Mouse (Mus musculus): ENCODE measurements around the gene Csdc2. TPM values are rescaled to one million over a fixed set of nuclear protein-coding genes. Genes with fewer than 3 reads are reported as not detected.
A peak's percentile ranks its signal among the peaks of the same experiment; 100 is the strongest.

The Csdc2 gene
- polyA plus RNA-seq, 1 experiment from 2014 or later, result 7.0 TPM

DNA sequence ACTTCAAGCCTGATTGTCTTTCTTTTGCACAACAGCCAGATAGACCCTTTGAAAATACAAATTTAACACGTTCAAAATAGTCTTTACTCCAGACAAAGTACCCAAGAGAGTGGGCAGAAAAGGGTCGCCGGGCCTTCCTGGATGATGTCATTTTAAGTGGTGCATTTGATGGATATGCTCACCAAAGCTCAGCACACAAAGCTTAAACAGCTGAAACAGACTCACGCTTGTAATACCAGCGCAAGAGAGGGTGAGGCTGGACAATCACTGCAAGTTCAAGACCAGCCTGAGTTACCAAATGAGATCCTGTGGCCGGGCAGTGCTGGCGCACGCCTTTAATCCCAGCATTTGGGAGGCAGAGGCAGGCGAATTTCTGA lies 10.1 kb upstream of the Csdc2 start:
- Histone ChIP-seq H3K4me3 (peak overlapping the region; percentile 73), H3K9ac (no peak overlapping the region; the same call in 1 of the 2 replicates), H3K9me3 (no peaks in the 10 kb centered on the region), H3K27ac (replicated peaks) (no peak overlapping the region), H3K4me2 (peak overlapping the region; percentile 81), H3K4me1 (peaks cover 19% of the 10 kb centered on the region), H3K36me3 (peaks cover 6% of the 10 kb centered on the region; the same call in 1 of the 2 replicates), H3K27me3 (replicated peaks) (no peaks in the 10 kb centered on the region)
- no peak for ATAC-seq (ENCODE audit: extremely low read depth, insufficient number of reproducible peaks, low FRiP score, low TSS enrichment)
- WGBS, result 35% methylated on average over 9 of the region's 9 CpGs

DNA sequence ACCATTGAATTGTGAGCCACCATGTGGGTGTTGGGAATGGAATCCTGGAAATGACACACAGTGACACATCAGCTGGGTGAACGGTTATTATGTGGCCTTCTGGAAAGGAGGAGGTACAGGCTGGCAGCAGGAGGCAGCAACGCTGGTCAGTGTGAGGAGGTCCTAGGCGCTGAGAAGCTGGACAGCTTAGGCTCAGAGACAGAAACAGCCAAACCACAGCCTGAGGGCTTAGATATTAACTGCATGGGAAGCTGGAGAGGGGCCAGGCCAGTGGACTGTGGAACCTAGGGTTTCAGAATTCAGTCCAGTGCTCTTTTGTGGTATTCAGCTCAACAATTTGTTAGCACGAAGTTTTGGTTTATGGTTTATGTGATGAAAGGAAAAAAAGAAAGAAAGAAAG lies 8.8 kb upstream of the Csdc2 start:
- 57% methylated on average over 4 of the region's 4 CpGs for WGBS
- H3K9me3 ChIP-seq, result no peaks in the 10 kb centered on the region
- ATAC-seq (ENCODE audit: extremely low read depth, insufficient number of reproducible peaks, low FRiP score, low TSS enrichment), result no peak

DNA sequence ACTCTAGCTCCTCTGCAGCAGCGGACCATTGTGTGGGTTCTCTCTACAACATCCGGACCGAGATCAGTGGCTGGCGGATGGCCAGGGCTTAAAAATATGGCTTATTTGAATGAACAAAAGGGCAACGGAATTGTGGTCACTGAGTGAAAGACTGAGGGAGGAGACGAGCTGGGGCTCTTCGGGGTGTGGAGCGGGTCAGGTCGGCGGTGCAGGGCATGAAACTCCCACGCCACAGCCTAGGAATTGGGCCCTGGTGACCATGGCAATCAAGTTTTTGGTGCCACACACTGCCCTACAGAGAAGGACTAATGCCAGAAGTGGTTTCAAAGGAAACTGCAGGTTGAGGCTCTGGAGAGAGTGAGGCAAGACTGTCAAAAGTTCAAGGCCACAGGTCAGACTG lies 8.3 kb upstream of the Csdc2 start:
- Histone ChIP-seq H3K9ac (no peak overlapping the region), H3K4me1 (peaks cover 21% of the 10 kb centered on the region), H3K36me3 (peaks cover 1% of the 10 kb centered on the region; the same call in 1 of the 2 replicates), H3K27ac (replicated peaks) (no peak overlapping the region; the same call in 1 of the 2 replicates), H3K9me3 (no peaks in the 10 kb centered on the region), H3K4me3 (no peak overlapping the region), H3K4me2 (no peak overlapping the region), H3K27me3 (replicated peaks) (no peaks in the 10 kb centered on the region)
- WGBS, result 64% methylated on average over 11 of the region's 11 CpGs
- ATAC-seq (ENCODE audit: extremely low read depth, insufficient number of reproducible peaks, low FRiP score, low TSS enrichment), result no peak

More for the DNA sequence above, 8.8 kb upstream of the Csdc2 start:
- H3K4me3 ChIP-seq, result no peak overlapping the region
- no peak overlapping the region; the same call in 1 of the 2 replicates for H3K9ac ChIP-seq
- H3K27ac ChIP-seq (replicated peaks), result no peak overlapping the region; the same call in 1 of the 2 replicates
- no peak overlapping the region for H3K4me2 ChIP-seq
- H3K4me1 ChIP-seq, result peaks cover 19% of the 10 kb centered on the region
- no peaks in the 10 kb centered on the region for H3K27me3 ChIP-seq (replicated peaks)
- peaks cover 4% of the 10 kb centered on the region; the same call in 1 of the 2 replicates for H3K36me3 ChIP-seq

DNA sequence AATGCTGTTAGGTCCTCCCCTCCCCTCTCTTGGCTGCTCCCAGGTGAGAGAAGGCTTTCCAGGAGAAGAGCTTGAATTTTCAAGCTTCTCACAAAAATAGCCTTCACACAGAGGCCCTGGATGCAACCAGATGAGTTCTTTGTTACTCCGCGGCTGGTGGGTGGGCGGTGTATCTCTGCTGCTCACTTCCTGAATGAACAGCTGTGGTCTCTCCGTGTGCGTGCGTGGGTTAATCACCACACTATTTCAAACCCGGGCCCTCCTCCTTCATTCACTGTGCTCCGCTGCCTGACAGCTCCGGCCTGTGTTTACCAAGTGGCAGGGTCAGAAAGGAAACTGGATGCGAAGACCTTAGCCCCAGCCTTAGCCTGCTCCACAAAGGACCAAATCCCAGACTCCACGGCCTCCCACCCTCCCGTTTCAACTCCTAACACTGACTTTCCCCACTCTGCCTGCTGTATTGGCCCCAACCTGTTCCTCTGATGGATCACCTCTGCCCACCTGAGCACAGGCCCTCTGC lies 3.5 kb upstream of the Csdc2 start:
- Histone ChIP-seq H3K4me1 (peaks cover 25% of the 10 kb centered on the region), H3K4me3 (no peak overlapping the region), H3K27ac (replicated peaks) (no peak overlapping the region), H3K9me3 (no peaks in the 10 kb centered on the region), H3K27me3 (replicated peaks) (peaks cover 11% of the 10 kb centered on the region; the same call in 1 of the 2 replicates), H3K36me3 (no peaks in the 10 kb centered on the region), H3K4me2 (no peak overlapping the region), H3K9ac (peak overlapping the region; percentile 63; the same call in 1 of the 2 replicates)
- no peak for ATAC-seq (ENCODE audit: extremely low read depth, insufficient number of reproducible peaks, low FRiP score, low TSS enrichment)
- WGBS, result 36% methylated on average over 12 of the region's 12 CpGs

DNA sequence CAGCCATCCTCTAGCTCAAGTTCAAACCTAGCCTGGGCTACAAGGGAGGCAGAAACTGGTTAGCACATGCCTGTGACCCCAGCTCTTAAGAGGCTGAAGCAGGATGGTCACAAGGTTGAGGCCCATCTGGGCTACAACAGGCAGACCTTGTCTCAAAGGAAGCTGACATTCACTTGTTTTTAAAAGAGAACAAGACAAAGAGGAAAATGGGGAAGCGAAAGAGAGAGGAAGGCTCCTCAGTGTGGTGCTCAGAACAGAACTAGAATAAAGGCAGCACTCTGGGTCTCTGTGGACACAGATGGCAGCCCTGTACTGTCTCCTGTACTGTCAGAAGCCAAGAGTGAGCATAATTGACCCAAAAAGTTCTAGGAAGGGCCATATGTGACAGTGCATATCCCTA lies 2.6 kb upstream of the Csdc2 start:
- Histone ChIP-seq H3K4me3 (no peak overlapping the region), H3K27me3 (replicated peaks) (peaks cover 13% of the 10 kb centered on the region; the same call in 1 of the 2 replicates), H3K9ac (no peak overlapping the region), H3K9me3 (no peaks in the 10 kb centered on the region), H3K27ac (replicated peaks) (no peak overlapping the region), H3K4me2 (no peak overlapping the region), H3K36me3 (no peaks in the 10 kb centered on the region), H3K4me1 (peaks cover 27% of the 10 kb centered on the region)
- 78% methylated on average over 1 of the region's 1 CpGs for WGBS
- no peak for ATAC-seq (ENCODE audit: extremely low read depth, insufficient number of reproducible peaks, low FRiP score, low TSS enrichment)

DNA sequence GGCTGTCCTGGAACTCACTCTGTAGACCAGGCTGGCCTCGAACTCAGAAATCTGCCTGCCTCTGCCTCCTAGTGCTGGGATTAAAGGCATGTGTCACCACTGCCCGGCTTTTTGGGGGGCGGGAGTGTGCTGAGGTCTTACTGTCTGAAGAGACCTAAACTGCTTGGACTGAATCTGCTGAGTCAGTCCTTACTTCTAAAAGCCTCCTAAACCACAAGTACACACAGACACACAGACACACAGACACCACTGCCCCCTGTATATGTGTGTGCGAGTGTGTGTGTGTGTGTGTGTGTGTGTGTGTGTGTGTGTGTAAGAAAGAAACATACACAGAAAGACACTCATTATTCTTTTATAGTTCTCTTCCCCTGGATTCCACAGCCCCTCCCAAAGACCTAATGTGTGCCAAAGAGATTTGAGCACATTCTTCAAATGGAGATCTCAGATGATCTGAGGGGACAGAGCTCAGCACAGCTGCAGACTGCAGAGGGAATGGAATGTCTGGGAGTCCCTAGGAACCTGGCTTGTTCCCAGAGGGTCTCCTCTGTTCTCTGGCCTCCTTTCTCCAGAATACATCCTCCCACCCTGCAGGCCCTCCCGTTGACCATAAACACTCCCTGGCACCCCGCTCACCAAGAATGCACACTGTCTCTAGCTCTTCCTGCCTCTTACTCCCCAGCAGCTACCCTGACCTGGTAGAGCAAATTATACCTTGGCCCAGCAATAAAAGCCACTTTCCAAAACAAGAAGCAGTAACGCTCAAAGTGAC lies 506 bp upstream of the Csdc2 start:
- Histone ChIP-seq H3K9me3 (no peaks in the 10 kb centered on the region), H3K4me1 (peaks cover 27% of the 10 kb centered on the region), H3K4me2 (peak overlapping the region; percentile 67), H3K9ac (peak overlapping the region; percentile 62), H3K36me3 (no peaks in the 10 kb centered on the region), H3K27ac (replicated peaks) (peak overlapping the region; percentile 60), H3K27me3 (replicated peaks) (peaks cover 13% of the 10 kb centered on the region; the same call in 1 of the 2 replicates), H3K4me3 (peak overlapping the region; percentile 55)
- ATAC-seq (ENCODE audit: extremely low read depth, insufficient number of reproducible peaks, low FRiP score, low TSS enrichment), result no peak
- WGBS, result 51% methylated on average over 7 of the region's 7 CpGs

DNA sequence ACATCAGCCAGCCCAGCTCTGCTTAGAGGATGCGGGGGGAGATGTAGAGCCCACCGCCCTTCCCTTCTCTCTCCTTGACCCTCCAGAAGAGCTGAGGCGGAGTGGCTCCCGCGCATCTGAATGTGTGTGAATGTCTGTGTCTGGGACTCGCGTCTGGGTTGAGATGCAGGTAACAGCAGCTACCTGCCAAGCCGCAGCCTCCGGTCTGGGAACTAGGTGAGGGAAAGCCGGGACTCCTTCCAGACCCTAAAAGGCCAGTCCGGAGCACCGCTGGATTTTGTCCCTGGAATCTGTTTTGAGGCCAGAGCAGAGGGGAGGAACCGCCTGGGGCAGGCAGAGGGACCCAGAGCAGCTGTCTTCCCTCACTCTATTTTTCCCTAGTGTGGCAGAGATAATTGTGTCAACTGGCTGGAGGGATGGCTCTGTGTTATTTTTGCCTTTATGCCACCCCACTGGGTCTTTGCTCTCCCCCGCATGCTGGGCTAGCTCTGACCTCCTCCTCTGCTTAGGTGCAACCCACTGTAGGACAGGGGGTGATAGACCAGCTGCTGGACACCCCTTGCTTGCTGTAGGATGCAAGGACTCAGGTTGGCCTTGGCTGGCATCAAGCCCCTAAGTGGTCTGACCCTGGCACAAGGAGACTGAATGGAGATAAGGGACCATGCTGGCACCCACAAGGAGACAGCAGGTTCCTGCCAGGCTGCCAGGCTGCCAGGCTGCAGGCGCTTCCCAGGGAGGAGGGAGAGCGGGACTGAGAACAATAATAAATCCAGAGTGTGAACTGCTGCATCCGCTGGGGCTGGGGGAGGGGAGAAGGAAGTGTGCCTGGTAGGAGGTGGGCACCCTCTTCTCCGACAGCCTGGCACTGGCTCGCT lies 776 bp downstream of the Csdc2 start:
- peak overlapping the region; percentile 60 for H3K27ac ChIP-seq (replicated peaks)
- peaks cover 27% of the 10 kb centered on the region for H3K4me1 ChIP-seq
- no peaks in the 10 kb centered on the region for H3K36me3 ChIP-seq
- 9% methylated on average over 19 of the region's 19 CpGs for WGBS
- peak overlapping the region; percentile 67 for H3K4me2 ChIP-seq
- H3K9me3 ChIP-seq, result no peaks in the 10 kb centered on the region
- peak overlapping the region; percentile 55 for H3K4me3 ChIP-seq
- no peak for ATAC-seq (ENCODE audit: extremely low read depth, insufficient number of reproducible peaks, low FRiP score, low TSS enrichment)
- peaks cover 13% of the 10 kb centered on the region; the same call in 1 of the 2 replicates for H3K27me3 ChIP-seq (replicated peaks)
- peak overlapping the region; percentile 62 for H3K9ac ChIP-seq

DNA sequence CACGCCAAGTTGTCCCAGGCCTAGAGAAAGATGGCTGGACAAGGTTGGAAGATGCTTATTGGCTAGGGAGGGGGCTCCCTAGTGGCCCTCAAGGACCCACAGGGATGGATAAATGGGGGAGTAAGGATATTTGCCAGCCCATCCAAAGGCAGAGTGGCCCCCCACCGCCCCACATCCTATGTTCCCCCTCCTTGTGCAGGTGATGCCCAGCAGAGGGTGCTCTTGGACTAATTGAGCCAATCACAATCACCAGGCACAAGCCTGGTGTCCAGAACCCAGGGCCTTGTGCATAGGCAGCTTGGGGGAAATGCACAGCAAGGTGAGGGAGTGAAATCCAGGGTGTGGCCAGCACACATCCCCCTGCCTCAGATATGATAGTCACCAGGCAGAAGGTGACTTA lies 1.7 kb downstream of the Csdc2 start:
- Histone ChIP-seq H3K4me3 (no peak overlapping the region), H3K27ac (replicated peaks) (no peak overlapping the region), H3K27me3 (replicated peaks) (peaks cover 13% of the 10 kb centered on the region; the same call in 1 of the 2 replicates), H3K9me3 (no peaks in the 10 kb centered on the region), H3K4me1 (peaks cover 28% of the 10 kb centered on the region), H3K4me2 (peak overlapping the region; percentile 67; the same call in 1 of the 2 replicates), H3K36me3 (no peaks in the 10 kb centered on the region), H3K9ac (no peak overlapping the region)
- WGBS, result 41% methylated on average over 2 of the region's 2 CpGs
- ATAC-seq (ENCODE audit: extremely low read depth, insufficient number of reproducible peaks, low FRiP score, low TSS enrichment), result no peak

DNA sequence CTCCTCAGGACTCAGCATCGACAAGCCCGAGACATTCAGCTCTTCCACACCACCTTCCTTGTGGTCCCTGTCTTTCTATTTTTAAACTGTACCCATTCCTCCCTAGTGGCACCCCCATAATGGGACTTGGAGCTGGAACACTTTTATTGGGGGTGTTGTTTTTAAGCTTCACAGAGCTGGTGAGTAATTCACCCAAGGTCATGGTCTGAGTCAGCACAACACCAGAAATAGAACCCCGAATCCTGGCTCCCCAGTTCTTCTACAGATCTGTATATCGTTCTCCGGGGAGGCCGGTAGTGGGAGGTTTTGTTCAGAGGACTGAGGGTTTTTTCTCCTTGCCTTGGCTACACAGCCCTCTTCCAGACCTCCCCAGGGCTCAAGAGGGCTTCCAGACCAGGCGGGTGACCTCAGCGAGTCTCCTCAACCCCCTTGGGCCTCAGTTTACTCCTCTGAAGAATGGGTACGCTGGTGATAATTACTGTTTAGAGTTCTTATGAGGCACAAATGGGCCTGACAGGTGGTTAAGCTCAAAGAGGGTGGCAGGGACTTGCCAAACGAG lies 2.7 kb downstream of the Csdc2 start:
- Histone ChIP-seq H3K9me3 (no peaks in the 10 kb centered on the region), H3K36me3 (no peaks in the 10 kb centered on the region), H3K27me3 (replicated peaks) (peaks cover 13% of the 10 kb centered on the region; the same call in 1 of the 2 replicates), H3K4me3 (no peak overlapping the region), H3K9ac (no peak overlapping the region), H3K4me2 (no peak overlapping the region), H3K27ac (replicated peaks) (no peak overlapping the region), H3K4me1 (peaks cover 28% of the 10 kb centered on the region)
- ATAC-seq (ENCODE audit: extremely low read depth, insufficient number of reproducible peaks, low FRiP score, low TSS enrichment), result no peak
- WGBS, result 81% methylated on average over 10 of the region's 10 CpGs

DNA sequence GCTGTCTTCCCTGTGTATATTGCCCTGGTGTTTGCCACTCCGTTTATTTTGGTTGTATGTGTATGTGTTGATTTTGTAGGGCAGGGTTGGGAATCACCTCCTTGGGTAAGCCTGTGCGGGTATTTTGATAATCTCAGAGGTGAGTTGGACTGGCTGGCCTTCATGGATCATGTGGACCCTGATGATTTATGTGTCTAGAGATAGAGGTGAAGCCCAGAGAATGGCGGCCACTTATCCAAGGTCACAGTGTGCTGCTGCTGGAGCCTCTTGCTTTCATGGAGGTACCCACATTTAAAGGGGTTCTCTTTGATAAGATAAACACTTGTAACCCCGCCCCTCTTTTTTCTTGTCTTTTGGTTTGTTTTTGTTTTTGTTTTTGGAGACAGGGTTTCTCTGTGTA lies 3.2 kb downstream of the Csdc2 start:
- H3K9ac ChIP-seq, result no peak overlapping the region
- H3K27ac ChIP-seq (replicated peaks), result no peak overlapping the region
- WGBS, result 73% methylated on average over 4 of the region's 4 CpGs
- no peak overlapping the region for H3K4me3 ChIP-seq
- H3K4me1 ChIP-seq, result peaks cover 28% of the 10 kb centered on the region
- no peaks in the 10 kb centered on the region for H3K9me3 ChIP-seq
- H3K4me2 ChIP-seq, result no peak overlapping the region
- H3K36me3 ChIP-seq, result no peaks in the 10 kb centered on the region
- no peak for ATAC-seq (ENCODE audit: extremely low read depth, insufficient number of reproducible peaks, low FRiP score, low TSS enrichment)
- H3K27me3 ChIP-seq (replicated peaks), result peaks cover 13% of the 10 kb centered on the region; the same call in 1 of the 2 replicates

DNA sequence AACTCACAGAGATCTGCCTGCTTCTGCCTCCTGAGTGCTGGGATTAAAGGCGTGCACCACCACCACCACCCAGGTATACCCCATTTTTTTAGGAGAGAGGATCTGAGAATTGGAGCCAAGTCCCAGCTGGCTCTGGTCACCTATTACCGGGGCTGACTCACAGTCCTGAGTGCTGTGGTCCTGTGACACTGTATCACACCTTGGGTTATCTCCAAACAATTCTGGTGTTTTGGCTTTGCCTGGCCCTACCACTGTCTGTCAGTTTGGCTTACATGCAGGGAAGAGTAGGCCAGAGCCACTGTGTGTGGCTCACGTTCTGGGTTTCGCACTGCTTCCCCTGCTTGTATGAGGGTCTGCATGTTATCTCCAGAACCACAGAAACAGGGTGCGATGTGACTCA lies 3.7 kb downstream of the Csdc2 start:
- Histone ChIP-seq H3K27me3 (replicated peaks) (peaks cover 13% of the 10 kb centered on the region; the same call in 1 of the 2 replicates), H3K9ac (no peak overlapping the region), H3K4me2 (no peak overlapping the region), H3K27ac (replicated peaks) (no peak overlapping the region), H3K9me3 (no peaks in the 10 kb centered on the region), H3K36me3 (no peaks in the 10 kb centered on the region), H3K4me1 (peaks cover 28% of the 10 kb centered on the region), H3K4me3 (no peak overlapping the region)
- 83% methylated on average over 5 of the region's 5 CpGs for WGBS
- no peak for ATAC-seq (ENCODE audit: extremely low read depth, insufficient number of reproducible peaks, low FRiP score, low TSS enrichment)

Measured in heart, embryonic 13.5 days (tissue).